Mouse (Mus musculus) cortical plate, adult 2 months (tissue): ENCODE data around the gene Fyb.

Source experiments
- CTCF ChIP-seq: fragments of 200-500 bp; IDR thresholded peaks from 2 replicates; pipeline ENCODE4 v1.5.1; 2011; ENCODE audit warnings: mild to moderate bottlenecking, control low read depth, low read length; ENCODE audit not compliant: insufficient read depth; ENCODE audit errors: extremely low read depth
- POLR2A ChIP-seq: fragments of 200-500 bp; IDR thresholded peaks from 2 replicates; pipeline ENCODE4 v1.6.1; 2011; ENCODE audit warnings: mild to moderate bottlenecking, low read length, control low read depth; ENCODE audit not compliant: insufficient read depth; ENCODE audit errors: extremely low read depth

DNA sequence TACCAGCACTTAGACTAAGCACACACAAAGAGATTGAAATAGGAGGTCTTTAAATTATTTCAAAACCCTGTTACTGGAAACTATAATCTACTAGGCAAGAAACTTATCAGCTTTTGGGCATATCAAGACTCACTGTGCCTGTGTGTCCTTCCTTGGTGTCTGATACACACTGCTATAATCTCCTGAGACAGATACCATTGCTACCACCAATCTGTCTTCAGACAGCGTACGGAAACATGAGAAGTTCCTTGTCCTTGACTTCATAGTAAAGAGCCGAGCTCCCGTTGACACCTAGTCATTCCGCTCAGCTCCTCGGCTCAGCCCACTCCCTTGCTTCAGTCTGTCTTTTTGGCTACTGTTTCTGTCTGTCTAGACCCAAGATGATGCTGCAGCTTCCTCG, 29.2 kb downstream of the Fyb start:
- TF ChIP-seq CTCF (no peak), POLR2A (no peak)
